Mouse (Mus musculus) hindbrain, embryonic 12.5 days (tissue): ENCODE measurements at regions not wholly inside any gene's neighbourhood (a gene's known extent, or its start where the extent isn't known, plus 50 kb on each side); places are given as distances from the start of the nearest gene placed in this dataset.

Experiments used
- ATAC-seq: fragments of 200-750 bp; cut with Nextera tagmentation; 2 replicates; pipeline ENCODE4 v1.8.0; 2017; ENCODE audit warnings: moderate TSS enrichment; ENCODE audit not compliant: low FRiP score
- H3K27ac ChIP-seq: fragments of 300-500 bp; sonication (generic); 2 replicates; pipeline ENCODE4 v1.5.1; 2016; ENCODE audit warnings: mild to moderate bottlenecking
- H3K27me3 ChIP-seq: fragments of 300-500 bp; sonication (generic); 2 replicates; pipeline ENCODE4 v1.6.1; 2016; ENCODE audit warnings: mild to moderate bottlenecking
- H3K36me3 ChIP-seq: fragments of 300-500 bp; sonication (generic); 2 replicates; pipeline ENCODE4 v1.6.1; 2016; ENCODE audit warnings: mild to moderate bottlenecking
- H3K4me1 ChIP-seq: fragments of 300-500 bp; sonication (generic); 2 replicates; pipeline ENCODE4 v1.6.1; 2016
- H3K4me2 ChIP-seq: fragments of 300-500 bp; sonication (generic); replicated peaks from 2 replicates; pipeline ENCODE4 v1.6.1; 2016; ENCODE audit warnings: mild to moderate bottlenecking
- H3K4me3 ChIP-seq: fragments of 300-500 bp; sonication (generic); 2 replicates; pipeline ENCODE4 v1.5.1; 2016; ENCODE audit warnings: mild to moderate bottlenecking
- H3K9ac ChIP-seq: fragments of 300-500 bp; sonication (generic); 2 replicates; pipeline ENCODE4 v1.6.1; 2016; ENCODE audit warnings: mild to moderate bottlenecking, moderate library complexity
- H3K9me3 ChIP-seq: fragments of 300-500 bp; sonication (generic); replicated peaks from 2 replicates; pipeline ENCODE4 v1.6.1; 2016; ENCODE audit warnings: mild to moderate bottlenecking
- WGBS: fragments of 180-500 bp; shearing (Covaris S2); methylation state at CpG from one replicate; pipeline ENCODE4 v1.1.7; 2016; 5-methylcytosine and 5-hydroxymethylcytosine counted together

GRCm38 (mm10) chr15:96877931-96878330, 177.8 kb downstream of the Slc38a4 start:
- H3K9me3 ChIP-seq: no peaks in the 10 kb centered on the region
- H3K4me1 ChIP-seq: no peaks in the 10 kb centered on the region
- H3K27me3 ChIP-seq: no peaks in the 10 kb centered on the region
- ATAC-seq: no peak
- no peaks in the 10 kb centered on the region for H3K36me3 ChIP-seq
- no peak overlapping the region for H3K27ac ChIP-seq
- H3K4me3 ChIP-seq: no peak overlapping the region
- no peak overlapping the region for H3K9ac ChIP-seq
- WGBS: 91% methylated on average over 8 of the region's 8 CpGs
- no peak overlapping the region for H3K4me2 ChIP-seq

- no peak for ATAC-seq
- Histone ChIP-seq H3K9ac (no peak overlapping the region), H3K36me3 (no peaks in the 10 kb centered on the region), H3K27ac (no peak overlapping the region), H3K4me2 (no peak overlapping the region), H3K4me3 (no peak overlapping the region), H3K9me3 (no peaks in the 10 kb centered on the region), H3K4me1 (no peaks in the 10 kb centered on the region), H3K27me3 (no peaks in the 10 kb centered on the region)
- 83% methylated on average over 9 of the region's 9 CpGs for WGBS
Measured at GRCm38 (mm10) chr15:96877271-96877670, 177.7 kb upstream of the Slc38a2 start.

DNA sequence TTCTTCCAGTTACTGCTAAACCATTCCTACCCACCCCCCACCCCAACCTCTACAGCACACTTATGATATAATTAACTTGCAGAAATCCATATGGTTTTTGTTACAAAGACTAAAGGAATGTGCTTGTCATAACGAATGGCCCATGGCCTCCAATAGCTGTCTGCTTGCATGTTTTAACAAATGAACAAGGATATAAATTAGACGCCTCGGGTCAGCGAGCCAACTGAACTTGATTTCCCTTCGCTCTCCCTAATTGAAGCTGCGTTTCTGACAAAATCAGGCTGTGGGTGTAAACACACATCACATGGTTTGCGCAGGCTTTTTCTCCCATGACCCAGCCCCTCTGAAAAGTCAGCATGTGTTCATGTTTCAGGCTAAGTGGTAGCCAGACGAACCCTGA, 174.6 kb upstream of the Slc38a2 start:
- no peaks in the 10 kb centered on the region for H3K9me3 ChIP-seq
- H3K36me3 ChIP-seq: no peaks in the 10 kb centered on the region
- no peak overlapping the region for H3K9ac ChIP-seq
- no peak overlapping the region for H3K4me3 ChIP-seq
- no peaks in the 10 kb centered on the region for H3K4me1 ChIP-seq
- WGBS: 70% methylated on average over 8 of the region's 8 CpGs
- H3K27ac ChIP-seq: no peak overlapping the region
- H3K27me3 ChIP-seq: no peaks in the 10 kb centered on the region
- no peak overlapping the region for H3K4me2 ChIP-seq
- ATAC-seq: no peak

DNA sequence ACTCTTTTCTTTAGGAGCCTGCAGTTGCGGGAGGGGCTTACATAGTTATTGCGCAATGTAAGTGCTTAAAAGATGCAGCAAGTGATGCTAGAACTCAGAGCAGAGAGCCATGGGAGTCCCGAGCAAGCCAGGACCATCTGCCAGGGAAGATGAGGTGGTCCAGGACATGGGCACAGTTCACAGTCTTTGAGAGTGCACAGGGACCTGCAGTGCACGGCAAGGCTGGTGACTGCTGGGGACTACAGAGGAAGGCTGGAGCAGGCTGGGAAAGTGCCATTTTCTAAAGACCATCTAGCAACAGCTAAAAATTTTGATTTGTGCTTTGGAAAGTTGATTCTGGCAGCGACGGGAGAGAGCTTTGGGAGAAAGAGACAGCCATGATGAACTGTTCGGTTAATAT, 174.0 kb upstream of the Slc38a2 start:
- ATAC-seq: no peak
- Histone ChIP-seq H3K4me1 (no peaks in the 10 kb centered on the region), H3K36me3 (no peaks in the 10 kb centered on the region), H3K9ac (no peak overlapping the region), H3K4me3 (no peak overlapping the region), H3K9me3 (no peaks in the 10 kb centered on the region), H3K4me2 (no peak overlapping the region), H3K27ac (no peak overlapping the region), H3K27me3 (no peaks in the 10 kb centered on the region)
- 87% methylated on average over 7 of the region's 7 CpGs for WGBS

- 69% methylated on average over 4 of the region's 4 CpGs for WGBS
Measured at GRCm38 (mm10) chr15:96873126-96873525, 173.6 kb upstream of the Slc38a2 start.

DNA sequence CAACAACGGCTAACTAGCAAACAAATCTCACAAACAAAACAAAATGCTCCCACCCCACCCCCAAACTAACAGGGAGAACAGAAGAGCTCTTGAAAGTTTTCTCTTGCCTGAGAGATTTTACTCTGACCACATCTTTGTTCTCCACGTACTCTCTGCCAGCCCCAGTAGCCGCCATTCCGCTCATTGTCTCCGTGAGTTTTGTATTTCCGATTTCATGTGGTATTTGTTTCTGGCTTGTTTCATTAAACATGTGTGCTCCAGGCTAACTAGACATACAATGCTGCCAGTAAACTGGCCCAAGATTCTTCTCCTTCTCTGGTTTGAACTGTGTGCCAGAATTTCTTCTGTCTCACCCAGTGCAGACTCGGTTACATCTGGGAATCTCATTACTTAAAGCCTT, 168.2 kb upstream of the Slc38a2 start:
- no peaks in the 10 kb centered on the region for H3K9me3 ChIP-seq
- 75% methylated on average over 7 of the region's 7 CpGs for WGBS
- no peaks in the 10 kb centered on the region for H3K4me1 ChIP-seq
- no peaks in the 10 kb centered on the region for H3K36me3 ChIP-seq
- H3K4me3 ChIP-seq: no peak overlapping the region
- no peak for ATAC-seq
- no peak overlapping the region for H3K27ac ChIP-seq
- no peak overlapping the region for H3K4me2 ChIP-seq
- H3K9ac ChIP-seq: no peak overlapping the region
- no peaks in the 10 kb centered on the region for H3K27me3 ChIP-seq

More at GRCm38 (mm10) chr15:96873126-96873525, 173.6 kb upstream of the Slc38a2 start:
- no peak for ATAC-seq
- H3K4me2 ChIP-seq: no peak overlapping the region
- no peak overlapping the region for H3K27ac ChIP-seq
- H3K4me1 ChIP-seq: no peaks in the 10 kb centered on the region
- no peak overlapping the region for H3K4me3 ChIP-seq
- H3K9me3 ChIP-seq: no peaks in the 10 kb centered on the region
- no peak overlapping the region for H3K9ac ChIP-seq
- H3K36me3 ChIP-seq: no peaks in the 10 kb centered on the region
- no peaks in the 10 kb centered on the region for H3K27me3 ChIP-seq

GRCm38 (mm10) chr15:96865932-96866331, 166.4 kb upstream of the Slc38a2 start:
- Histone ChIP-seq H3K36me3 (no peaks in the 10 kb centered on the region), H3K4me2 (no peak overlapping the region), H3K4me3 (no peak overlapping the region), H3K4me1 (no peaks in the 10 kb centered on the region), H3K27ac (no peak overlapping the region), H3K9ac (no peak overlapping the region), H3K27me3 (no peaks in the 10 kb centered on the region), H3K9me3 (no peaks in the 10 kb centered on the region)
- WGBS: 94% methylated on average over 7 of the region's 7 CpGs
- ATAC-seq: no peak

DNA sequence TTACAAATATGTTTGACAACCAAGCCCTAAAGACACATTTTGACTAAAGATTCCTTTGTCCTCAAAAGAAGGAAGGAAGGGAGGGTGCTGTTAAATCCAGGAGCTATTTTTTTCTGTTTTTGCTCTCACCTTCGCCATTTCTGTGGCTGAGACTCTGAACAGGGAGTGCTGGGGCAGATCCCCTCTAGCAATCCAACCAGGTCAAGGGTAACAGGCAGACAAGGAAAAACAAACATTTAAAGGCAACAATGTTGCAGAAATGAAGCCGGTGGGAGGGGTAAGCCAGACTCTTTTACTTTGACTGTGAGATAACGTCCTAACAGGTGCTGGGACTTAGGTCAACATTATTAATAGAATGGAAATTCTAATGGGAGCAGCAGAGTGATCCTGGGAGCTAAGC, 158.2 kb upstream of the Slc38a2 start:
- H3K27me3 ChIP-seq: no peaks in the 10 kb centered on the region
- no peaks in the 10 kb centered on the region for H3K36me3 ChIP-seq
- no peaks in the 10 kb centered on the region for H3K4me1 ChIP-seq
- no peak overlapping the region for H3K9ac ChIP-seq
- no peaks in the 10 kb centered on the region for H3K9me3 ChIP-seq
- no peak for ATAC-seq
- no peak overlapping the region for H3K4me2 ChIP-seq
- whole genome bisulfite sequencing: 77% methylated on average over 3 of the region's 3 CpGs
- no peak overlapping the region for H3K4me3 ChIP-seq
- no peak overlapping the region for H3K27ac ChIP-seq

- H3K27ac ChIP-seq: no peak overlapping the region
- no peak overlapping the region for H3K4me2 ChIP-seq
- ATAC-seq: no peak
- H3K9me3 ChIP-seq: no peaks in the 10 kb centered on the region
- no peak overlapping the region for H3K4me3 ChIP-seq
- H3K9ac ChIP-seq: no peak overlapping the region
- 90% methylated on average over 21 of the region's 21 CpGs for WGBS
- H3K36me3 ChIP-seq: no peaks in the 10 kb centered on the region
- H3K27me3 ChIP-seq: no peaks in the 10 kb centered on the region
- H3K4me1 ChIP-seq: no peaks in the 10 kb centered on the region
Measured at GRCm38 (mm10) chr15:96851970-96852768, 152.6 kb upstream of the Slc38a2 start.

GRCm38 (mm10) chr15:96848150-96848549, 148.6 kb upstream of the Slc38a2 start:
- ATAC-seq: no peak
- Histone ChIP-seq H3K4me1 (no peaks in the 10 kb centered on the region), H3K36me3 (no peaks in the 10 kb centered on the region), H3K27ac (no peak overlapping the region), H3K4me2 (no peak overlapping the region), H3K9ac (no peak overlapping the region), H3K27me3 (no peaks in the 10 kb centered on the region), H3K4me3 (no peak overlapping the region), H3K9me3 (no peaks in the 10 kb centered on the region)
- WGBS: 76% methylated on average over 2 of the region's 2 CpGs

DNA sequence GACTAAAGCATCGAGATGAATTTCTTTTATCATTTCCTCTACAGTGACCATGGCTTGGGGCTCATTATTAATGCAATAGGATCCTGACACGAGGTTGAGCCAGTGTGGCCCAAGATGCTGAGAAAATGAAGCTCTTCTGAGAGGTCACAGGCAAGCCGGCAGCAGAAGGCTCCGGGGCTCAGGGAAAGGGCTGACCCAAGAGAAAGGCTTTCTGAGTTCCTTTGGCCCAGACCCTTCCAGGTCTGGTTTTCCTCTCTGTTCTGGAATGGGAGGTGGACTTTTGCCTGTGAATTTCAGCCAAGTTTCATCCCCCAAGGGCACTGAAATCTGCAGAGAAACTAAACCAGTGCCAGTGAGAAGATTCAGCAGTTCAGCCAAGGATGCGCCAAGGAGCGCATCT, 145.7 kb upstream of the Slc38a2 start:
- no peak overlapping the region for H3K9ac ChIP-seq
- no peak overlapping the region for H3K4me3 ChIP-seq
- H3K36me3 ChIP-seq: no peaks in the 10 kb centered on the region
- no peaks in the 10 kb centered on the region for H3K4me1 ChIP-seq
- WGBS: 90% methylated on average over 6 of the region's 6 CpGs
- H3K27me3 ChIP-seq: no peaks in the 10 kb centered on the region
- no peak overlapping the region for H3K4me2 ChIP-seq
- H3K27ac ChIP-seq: no peak overlapping the region
- no peaks in the 10 kb centered on the region for H3K9me3 ChIP-seq
- no peak for ATAC-seq

- Histone ChIP-seq H3K36me3 (no peaks in the 10 kb centered on the region), H3K4me3 (no peak overlapping the region), H3K4me1 (no peaks in the 10 kb centered on the region), H3K27me3 (no peaks in the 10 kb centered on the region), H3K9ac (no peak overlapping the region), H3K4me2 (no peak overlapping the region), H3K27ac (no peak overlapping the region), H3K9me3 (no peaks in the 10 kb centered on the region)
- 90% methylated on average over 4 of the region's 4 CpGs for WGBS
- no peak for ATAC-seq
Measured at GRCm38 (mm10) chr15:96844290-96844689, 144.8 kb upstream of the Slc38a2 start.

DNA sequence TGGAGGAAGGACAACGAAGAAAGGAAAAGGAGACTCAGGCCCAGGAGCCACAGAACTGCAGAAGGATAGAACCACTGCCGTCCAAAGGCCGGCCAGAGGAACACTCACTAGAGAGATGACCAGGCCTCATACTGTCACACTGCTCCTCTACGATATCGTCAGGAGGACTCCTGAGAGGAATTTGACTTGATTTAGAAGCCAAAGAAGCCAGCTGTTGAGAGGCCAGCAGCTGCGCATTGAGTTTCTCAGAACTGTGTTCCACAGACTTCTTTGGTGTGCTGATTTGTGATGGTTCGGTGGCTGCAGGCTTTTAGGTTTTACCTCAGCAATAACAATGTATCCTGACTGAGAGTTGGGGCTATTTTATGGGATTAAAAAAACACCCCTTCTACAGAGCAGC, 144.1 kb upstream of the Slc38a2 start:
- H3K9ac ChIP-seq: no peak overlapping the region
- no peaks in the 10 kb centered on the region for H3K4me1 ChIP-seq
- no peaks in the 10 kb centered on the region for H3K9me3 ChIP-seq
- H3K36me3 ChIP-seq: no peaks in the 10 kb centered on the region
- H3K4me3 ChIP-seq: no peak overlapping the region
- H3K27me3 ChIP-seq: no peaks in the 10 kb centered on the region
- H3K4me2 ChIP-seq: no peak overlapping the region
- 89% methylated on average over 7 of the region's 7 CpGs for WGBS
- H3K27ac ChIP-seq: no peak overlapping the region
- no peak for ATAC-seq
